Comparison of ENCODE assay signal across 16 mouse cellular contexts in the genomic region with DNA sequence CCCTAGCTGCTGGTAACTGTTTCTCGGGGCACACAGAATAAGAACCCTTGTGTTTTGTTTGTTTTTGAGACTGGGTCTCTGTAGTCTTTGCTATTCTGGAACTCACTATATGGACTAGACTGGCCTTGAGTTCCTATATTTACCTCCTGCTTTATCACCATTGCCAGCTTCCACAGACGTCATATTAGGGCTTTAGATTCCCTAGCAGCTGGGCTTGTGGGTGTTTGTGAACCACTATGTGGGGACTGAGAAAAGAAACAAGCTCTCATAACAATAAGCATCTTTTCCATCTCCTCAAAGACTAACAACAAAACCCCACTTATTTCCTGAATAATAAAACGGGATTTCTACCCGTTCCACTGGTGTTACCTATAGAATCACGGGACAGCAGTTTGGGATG. TPM values are rescaled to one million over a fixed set of nuclear protein-coding genes. Genes with fewer than 3 reads are reported as not detected.
A peak's percentile ranks its signal among the peaks of the same experiment; 100 is the strongest.
DNase-seq lines count a peak whose midpoint lies in the region; TF ChIP-seq lines count a peak whose summit lies in the region.
"Had no signal": no experiment of that assay in that cellular context is flagged by ENCODE, and none has a peak within 500 bp of the region (broad histone marks: within the 10 kb centered on the region; RNA-seq: fewer than 3 reads in every experiment).

No protein-coding gene starts in this region.

- H3K4me3 ChIP-seq in left cerebral cortex, adult 2 months: no peak overlapping the region
- H3K4me3 ChIP-seq in lung, adult 2 months (replicated peaks; ENCODE audit: extremely low read depth, low read depth, low read length): no peak overlapping the region
- H3K4me3 ChIP-seq: embryonic facial prominence, embryonic 10.5 days; embryonic facial prominence, embryonic 12.5 days; forebrain, embryonic 13.5 days had no signal

- no peak for DNase-seq in left cerebral cortex, adult 2 months (ENCODE audit: extremely low spot score in 1 of 2, low spot score in 2 of 2)
- no peak for DNase-seq in left cerebral cortex, adult 8-10 months (ENCODE audit: low spot score in 2 of 2)
- DNase-seq in brain, adult 2 months (ENCODE audit: low read depth, low spot score): peak; percentile 46
- DNase-seq in telencephalon, adult 2 months (ENCODE audit: low read depth, low spot score): peak; percentile 26
- no peak for DNase-seq in lung, adult 2 months
- DNase-seq: adrenal gland, adult 2 months; adrenal gland, postnatal 10 days; adrenal gland, postnatal 25 days; cerebellum, adult 11-12 months; cerebellum, adult 2 months; cerebellum, adult 9-10 months; cerebellum, postnatal 10 days; cerebellum, postnatal 25 days had no signal

- intact Hi-C loops in left cerebral cortex, adult 2 months (cut with DNase I): no loop called here

- TF ChIP-seq CTCF in left cerebral cortex, adult 2 months (IDR thresholded peaks at IDR 0.05): no peak
- TF ChIP-seq CTCF in lung, adult 2 months (IDR thresholded peaks at IDR 0.05; ENCODE audit: insufficient read depth, low read length): no peak

- H3K27ac ChIP-seq in left cerebral cortex, adult 2 months: 0 out of 2 replicates have a peak overlapping the region, but pooled peaks have one; percentile 24
- H3K27ac ChIP-seq: embryonic facial prominence, embryonic 10.5 days; embryonic facial prominence, embryonic 12.5 days; forebrain, embryonic 13.5 days had no signal

- H3K4me1 ChIP-seq in lung, adult 2 months (ENCODE audit: control insufficient read depth, insufficient read depth, low read length): no peaks in the 10 kb centered on the region
- H3K4me1 ChIP-seq: embryonic facial prominence, embryonic 10.5 days; embryonic facial prominence, embryonic 12.5 days; forebrain, embryonic 13.5 days had no signal

- no peak for TF ChIP-seq POLR2A in lung, adult 2 months (IDR thresholded peaks at IDR 0.05; ENCODE audit: borderline replicate concordance, extremely low read depth, low read depth, low read length)

- WGBS in lung, adult 2 months: 90% methylated on average over 5 of the region's 5 CpGs

RNA-seq across cellular contexts. Expression of a gene that starts 8.8 kb away (rescaled TPM):
- 10 to 100 TPM; 35.5 to 40.3 TPM for total RNA-seq in left cerebral cortex, adult 2 months (2021)
- 10 to 100 TPM; 32.5 to 46.2 (median 38.3) TPM for total RNA-seq in left cerebral cortex, adult 8-10 months (2022)
- polyA plus RNA-seq in lung, adult 2 months (2012; rRNA removed): 27.5 and 31.8 TPM in 2 replicates

RNA-seq across cellular contexts. Expression of a gene that starts 31.7 kb away (rescaled TPM):
- not detected for total RNA-seq in left cerebral cortex, adult 2 months (2021)
- under 1 TPM in 2 of 4 experiments, not detected in 2; 0.11 TPM for total RNA-seq in left cerebral cortex, adult 8-10 months (2022)
- 0.09 and 0.21 TPM in 2 replicates for polyA plus RNA-seq in lung, adult 2 months (2012; rRNA removed)

RNA-seq across cellular contexts. Expression of a gene that starts 31.8 kb away (rescaled TPM):
- total RNA-seq in left cerebral cortex, adult 2 months (2021): 10 to 100 TPM; 28.5 to 29.3 TPM
- total RNA-seq in left cerebral cortex, adult 8-10 months (2022): 10 to 100 TPM; 26.3 to 31.4 (median 27.2) TPM
- polyA plus RNA-seq in lung, adult 2 months (2012; rRNA removed): 2.9 and 6.0 TPM in 2 replicates

Comparison
In these comparisons a context has a peak if more than half of its experiments do, and no peak if none do; other contexts are left out.
1. DNase-seq: peak in brain, adult 2 months (single experiment) and telencephalon, adult 2 months (single experiment); none in left cerebral cortex, adult 2 months (0 of 2), left cerebral cortex, adult 8-10 months (0 of 2) and lung, adult 2 months (single experiment).